Mouse (Mus musculus): ENCODE results near the gene AU040320.

AU040320 gene

DNA sequence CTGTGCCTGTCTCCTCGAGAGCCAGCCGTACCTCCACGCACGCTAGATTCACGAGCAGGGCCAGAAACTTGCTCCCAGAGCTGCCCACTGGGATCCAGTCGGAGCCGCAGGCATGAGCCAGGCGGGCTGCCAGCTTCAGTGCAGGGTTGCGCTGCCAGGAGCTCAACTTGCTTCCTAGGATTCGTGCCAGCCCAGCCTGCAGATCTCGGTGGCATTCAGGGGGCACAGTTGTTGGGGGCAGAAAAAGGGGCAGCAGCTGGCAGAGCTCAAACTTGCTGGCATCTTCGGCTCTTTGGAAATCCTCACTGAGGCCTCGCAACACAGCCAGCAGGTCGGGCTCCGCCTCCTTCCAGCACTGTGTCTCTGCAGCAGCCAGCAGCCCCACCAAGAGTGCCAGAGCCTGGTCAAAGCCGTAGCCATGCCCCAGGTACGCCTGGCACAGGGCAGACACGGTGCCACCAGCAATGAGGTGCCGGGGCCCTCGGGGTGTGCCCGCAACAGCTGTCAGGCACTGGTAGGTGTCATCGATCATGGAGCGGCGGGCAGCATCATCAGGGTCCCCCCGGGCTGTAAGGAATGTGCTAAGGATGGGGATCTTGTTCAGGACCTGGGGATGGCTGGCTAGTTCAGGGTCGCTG lies 3.2 kb upstream of the AU040320 start:
- DNase-seq (ENCODE audit: low spot score in 2 of 2), result no peak

- no peak for DNase-seq (ENCODE audit: low spot score in 2 of 2)
Observed at GRCm38 (mm10) chr4:126750863-126751555, 2.3 kb upstream of the AU040320 start.

DNA sequence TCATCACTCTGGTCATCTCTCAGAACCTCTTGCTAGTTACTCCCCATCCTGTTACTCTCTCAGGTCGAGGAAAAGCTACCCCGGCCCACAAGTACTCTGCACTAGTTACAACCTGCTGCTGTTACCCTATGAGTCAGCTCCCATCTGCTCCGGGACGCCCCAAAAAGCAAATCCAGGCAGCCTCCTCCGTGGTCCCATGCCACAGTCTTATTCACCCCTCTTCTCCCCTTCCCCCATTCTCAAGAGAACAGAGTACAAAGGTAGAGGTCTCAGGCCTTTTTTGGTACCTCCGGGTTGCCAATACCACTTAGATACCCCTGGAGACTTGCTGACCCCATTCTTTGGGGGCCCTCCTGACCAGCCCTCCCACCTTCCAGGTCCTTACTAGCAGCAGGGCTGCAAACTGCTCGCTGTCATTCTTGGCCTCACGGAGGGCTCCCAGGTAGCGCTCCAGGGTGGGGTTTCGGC lies 1.8 kb upstream of the AU040320 start:
- no peak for DNase-seq (ENCODE audit: low spot score in 2 of 2)

GRCm38 (mm10) chr4:126752024-126752607 lies 1.2 kb upstream of the AU040320 start:
- DNase-seq (ENCODE audit: low spot score in 2 of 2), result no peak

- no peak for DNase-seq (ENCODE audit: low spot score in 2 of 2)
Observed at GRCm38 (mm10) chr4:126752608-126753141, 669 bp upstream of the AU040320 start.

DNA sequence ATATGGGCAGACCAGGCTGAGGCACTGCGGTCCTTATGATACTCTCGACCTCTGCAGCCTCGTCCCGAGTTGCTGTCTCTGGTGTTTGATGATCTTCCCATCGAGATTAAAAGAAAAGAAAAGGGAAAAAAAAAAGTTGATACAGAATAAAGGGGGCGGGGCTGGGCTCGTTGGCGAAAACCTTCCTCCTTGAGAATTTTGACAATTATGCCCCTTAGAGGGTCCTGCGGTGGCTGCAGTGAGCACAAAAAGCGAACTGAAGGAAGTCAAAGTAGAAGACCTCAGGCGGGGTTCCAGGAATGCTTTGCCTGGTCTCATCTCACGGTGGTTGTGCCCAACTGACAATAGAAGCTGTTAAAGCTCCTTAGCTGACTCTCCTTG lies 877 bp downstream of the AU040320 start:
- no peak for DNase-seq (ENCODE audit: low spot score in 2 of 2)

DNA sequence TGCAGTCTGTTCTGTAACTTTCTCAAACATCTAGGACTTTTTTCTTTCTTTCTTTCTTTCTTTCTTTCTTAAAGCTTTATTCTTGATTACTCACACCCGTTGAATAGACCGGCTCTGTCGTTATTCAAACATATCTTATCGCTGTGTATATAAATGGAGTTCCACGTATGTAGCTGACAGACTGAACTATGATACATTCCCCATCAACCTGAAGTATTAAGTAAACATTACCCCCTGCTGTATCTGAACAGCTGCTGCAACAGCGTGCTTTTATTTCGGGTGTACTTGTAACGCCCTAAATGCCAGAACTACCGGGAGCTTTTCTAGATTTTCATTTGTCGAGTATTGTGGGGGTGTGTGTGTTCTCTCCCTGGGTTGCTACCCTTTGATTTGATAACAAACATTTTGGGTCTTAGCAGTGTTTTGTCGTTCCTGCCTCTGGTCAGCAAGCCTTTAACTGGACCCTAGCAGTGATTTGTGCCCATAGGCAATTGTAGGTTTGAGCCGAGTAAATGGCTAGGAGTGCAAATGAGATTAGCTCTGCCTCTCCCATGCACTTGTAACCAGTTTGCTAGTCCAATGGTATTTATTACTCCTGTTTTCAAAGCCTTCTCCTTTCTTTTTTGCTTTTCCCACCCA lies 1.5 kb downstream of the AU040320 start:
- DNase-seq (ENCODE audit: low spot score in 2 of 2), result no peak

GRCm38 (mm10) chr4:126756766-126757165 lies 3.4 kb downstream of the AU040320 start:
- DNase-seq (ENCODE audit: low spot score in 2 of 2), result no peak

DNA sequence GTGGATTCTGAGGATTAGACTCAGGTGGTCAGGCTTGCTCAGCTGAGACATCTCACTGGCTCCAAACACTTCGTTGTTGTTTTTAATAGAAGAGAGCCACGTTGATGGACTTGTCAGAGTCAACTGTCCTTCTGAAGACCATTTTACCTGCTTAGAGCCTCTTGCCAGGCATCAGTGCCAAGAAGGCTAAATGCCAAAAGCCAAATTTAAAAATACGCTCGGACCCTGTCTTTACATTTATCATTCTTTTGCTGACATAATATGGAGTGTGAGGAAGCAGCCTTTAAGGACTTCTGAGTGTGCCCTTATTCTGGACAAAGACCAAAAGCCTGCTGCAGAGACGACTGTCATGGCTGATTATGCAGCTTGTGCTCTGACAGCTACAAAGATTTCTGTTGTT lies 5.0 kb downstream of the AU040320 start:
- no peak for DNase-seq (ENCODE audit: low spot score in 2 of 2)

GRCm38 (mm10) chr4:126759435-126759834 lies 6.1 kb downstream of the AU040320 start:
- no peak for DNase-seq (ENCODE audit: low spot score in 2 of 2)

GRCm38 (mm10) chr4:126762586-126763359 lies 9.4 kb downstream of the AU040320 start:
- no peak for DNase-seq (ENCODE audit: low spot score in 2 of 2)

GRCm38 (mm10) chr4:126763483-126763882 lies 10.1 kb downstream of the AU040320 start:
- no peak for DNase-seq (ENCODE audit: low spot score in 2 of 2)

DNA sequence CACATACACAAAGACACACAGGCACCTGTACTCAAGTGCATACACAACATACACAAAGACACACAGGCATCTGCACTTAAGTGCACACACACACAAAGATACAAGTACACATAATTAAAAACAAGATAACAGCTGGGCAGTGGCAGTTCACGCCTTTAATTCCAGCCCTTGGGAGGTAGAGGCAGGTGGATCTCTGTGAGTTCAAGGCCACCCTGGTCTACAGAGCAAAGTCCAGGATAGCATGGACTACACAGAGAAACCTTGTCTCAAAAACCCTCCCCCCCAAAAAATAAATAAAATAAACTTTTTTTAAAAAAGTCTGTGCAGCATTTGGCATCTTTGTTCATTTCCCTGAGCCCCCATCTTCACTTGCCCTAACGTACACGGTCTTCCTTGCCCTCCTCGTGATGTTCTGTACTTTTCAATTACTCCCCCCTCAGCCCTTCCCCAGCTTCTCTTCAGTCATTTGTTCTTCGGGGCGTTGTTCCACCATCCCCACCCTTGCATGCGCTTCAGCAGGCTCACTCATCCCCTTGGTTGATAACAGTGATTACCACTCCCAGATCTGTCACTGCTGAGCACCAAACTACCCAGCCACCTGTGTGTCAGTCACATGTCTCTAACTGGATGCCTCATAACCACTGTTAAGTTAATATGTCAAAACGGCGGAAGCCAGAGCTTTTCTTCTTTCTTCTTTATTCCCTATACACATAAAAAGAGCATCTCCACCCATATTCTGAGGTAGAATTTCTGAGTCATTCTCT lies 16.6 kb downstream of the AU040320 start:
- no peak for DNase-seq (ENCODE audit: low spot score in 2 of 2)

- no peak for DNase-seq (ENCODE audit: low spot score in 2 of 2)
Observed at GRCm38 (mm10) chr4:126770831-126771230, 17.5 kb downstream of the AU040320 start.

DNA sequence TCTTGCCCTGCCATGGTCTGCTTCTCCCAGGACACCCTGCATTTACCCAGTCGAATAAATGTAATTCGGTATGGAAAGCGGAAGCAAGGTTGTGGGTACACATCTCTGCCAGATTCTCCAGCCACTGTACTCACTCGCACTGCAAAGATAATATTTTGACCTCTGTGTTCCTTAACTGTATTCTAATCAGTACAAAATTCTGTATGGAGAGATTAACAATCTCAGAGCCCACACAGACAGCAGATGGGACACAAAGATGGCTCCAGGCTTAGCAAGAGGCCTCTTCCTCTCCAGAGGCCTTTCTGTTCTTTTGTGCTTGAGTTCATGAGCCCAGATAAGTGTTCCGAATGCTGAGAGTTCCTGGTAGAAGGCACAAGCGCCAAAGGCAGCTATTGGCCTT lies 20.5 kb downstream of the AU040320 start:
- DNase-seq (ENCODE audit: low spot score in 2 of 2), result no peak

DNA sequence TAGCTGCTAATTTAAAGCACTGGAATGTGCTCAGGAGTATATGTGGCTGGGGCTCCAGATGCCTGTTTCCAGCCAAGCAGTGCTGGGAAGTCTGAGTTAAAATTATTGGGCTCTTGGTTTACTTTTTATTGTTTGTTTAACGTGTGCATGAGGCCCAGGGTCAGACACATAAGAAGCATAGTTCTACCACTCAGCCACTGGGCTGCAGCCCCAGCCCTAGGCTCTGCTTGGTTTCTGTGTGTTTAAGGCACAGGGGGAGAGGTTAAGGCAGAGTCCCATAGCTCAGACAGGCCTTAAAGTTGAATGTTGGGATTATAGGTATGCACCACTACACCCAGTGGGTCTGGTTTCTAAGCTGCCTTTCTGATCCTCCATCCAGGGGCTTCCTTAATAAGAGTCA lies 21.8 kb downstream of the AU040320 start:
- DNase-seq (ENCODE audit: low spot score in 2 of 2), result no peak

- DNase-seq (ENCODE audit: low spot score in 2 of 2), result no peak
Observed at GRCm38 (mm10) chr4:126779148-126779581, 25.8 kb downstream of the AU040320 start.

- DNase-seq (ENCODE audit: low spot score in 2 of 2), result no peak
Observed at GRCm38 (mm10) chr4:126779826-126780775, 26.8 kb downstream of the AU040320 start.

DNA sequence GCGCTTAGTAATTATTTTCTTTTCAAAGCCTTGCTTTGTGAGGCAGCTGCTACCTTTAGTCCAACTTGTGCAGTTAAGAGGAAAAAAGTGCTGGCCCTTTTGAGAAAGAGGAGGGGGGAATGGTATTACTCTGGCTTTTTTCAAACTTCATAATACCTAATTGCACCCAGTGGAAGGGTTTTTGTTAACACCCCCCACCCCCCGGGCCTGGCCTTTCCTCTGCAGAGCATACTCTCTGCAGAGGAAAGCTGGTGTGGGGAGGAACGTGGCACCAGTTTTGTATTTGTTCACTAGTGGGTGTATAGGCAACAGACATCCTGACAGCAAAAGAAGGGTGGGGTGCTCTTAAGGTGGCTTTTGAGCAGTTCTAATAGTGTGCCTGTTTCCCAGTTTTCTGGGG lies 28.5 kb downstream of the AU040320 start:
- no peak for DNase-seq (ENCODE audit: low spot score in 2 of 2)

DNA sequence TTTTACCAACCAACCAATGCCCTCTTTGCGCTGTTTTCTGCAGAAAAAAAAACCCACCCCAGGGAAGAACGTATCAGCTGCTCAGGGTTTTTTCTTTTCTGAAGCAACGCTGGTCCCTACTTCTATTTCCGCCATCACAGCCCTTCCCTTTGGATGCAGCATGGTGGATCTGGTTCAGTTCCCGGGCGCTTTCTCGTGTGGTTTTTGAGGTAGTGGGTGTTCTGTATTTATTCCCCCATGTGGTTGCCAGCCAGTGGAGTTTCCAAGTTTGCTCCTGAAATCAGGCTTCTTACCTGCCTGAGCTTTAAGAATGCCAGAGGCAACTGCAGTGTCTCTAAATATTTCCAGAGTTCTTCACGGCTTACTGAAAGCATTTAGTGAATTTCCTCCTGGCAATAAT lies 29.2 kb downstream of the AU040320 start:
- no peak for DNase-seq (ENCODE audit: low spot score in 2 of 2)
